Mouse (Mus musculus) retina, adult 2 months (tissue): ENCODE results near the gene Zdhhc12.
"Not testable (repeated sequence)": the region's sequence is repeated elsewhere in the genome, so short reads cannot be mapped to it uniquely, and the experiment has no call there.

Experiments
- DNase-seq: peaks from one replicate; pipeline ENCODE4 v3.0.0-alpha.2; 2012; ENCODE audit warnings: low read depth, low spot score

Zdhhc12 gene

DNA sequence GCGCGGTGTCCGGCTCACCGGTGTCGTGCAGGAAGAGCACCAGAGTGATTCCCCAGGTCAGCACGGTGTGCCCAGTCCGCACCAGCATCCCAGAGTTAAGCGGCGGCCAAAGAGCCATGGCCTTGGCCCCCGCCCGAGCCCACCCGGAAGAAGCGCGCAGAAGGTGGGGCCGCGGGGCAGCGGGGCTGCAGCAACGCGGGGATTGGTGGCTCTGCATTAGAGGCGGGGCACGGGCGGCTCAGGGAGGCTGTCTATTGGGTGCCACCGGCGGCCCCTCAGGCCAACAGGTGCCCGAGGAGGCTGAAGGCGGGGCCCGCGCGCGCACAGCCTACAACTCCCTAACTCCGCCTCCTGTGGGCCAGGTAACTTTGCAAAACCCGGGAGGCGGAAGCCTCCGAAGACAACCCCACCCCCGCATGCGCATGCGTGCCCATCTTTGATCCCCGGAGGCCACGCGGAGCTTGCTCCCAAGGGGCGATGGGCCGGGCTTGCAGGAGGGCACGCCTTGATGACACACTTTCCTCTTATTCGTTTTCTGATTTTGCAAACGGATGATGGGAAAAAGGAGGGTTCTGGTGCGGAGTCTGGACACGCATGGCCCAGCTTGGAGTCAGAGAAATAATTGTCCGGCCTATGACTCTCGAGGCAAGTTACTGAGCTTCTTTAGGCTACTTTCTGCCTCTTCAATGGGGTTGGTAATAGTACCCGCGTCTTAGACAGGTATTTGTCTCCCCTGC lies at the start of gene Zdhhc12:
Gene Zdhhc12, minus strand, starts transcription at position 178 of the 737 bp plus-strand sequence.
- DNase-seq = peak; percentile 85

DNA sequence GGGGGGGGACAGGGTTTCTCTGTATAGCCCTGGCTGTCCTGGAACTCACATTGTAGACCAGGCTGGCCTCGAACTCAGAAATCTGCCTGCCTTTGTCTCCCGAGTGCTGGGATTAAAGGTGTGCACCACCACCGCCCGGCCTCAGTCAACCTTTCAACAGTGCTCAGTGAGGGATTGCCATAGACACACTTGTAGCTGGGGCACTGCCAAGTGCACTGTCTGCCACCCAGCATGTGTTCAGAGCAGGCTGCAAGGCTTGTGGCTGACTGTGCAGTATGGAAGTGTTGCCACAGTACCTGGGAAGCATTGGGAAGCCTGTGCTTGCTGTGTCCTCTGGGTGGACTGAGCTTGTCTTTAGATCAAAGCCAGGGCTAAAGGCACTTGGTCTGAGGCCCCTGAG lies 46.6 kb upstream of the Zdhhc12 start:
- DNase-seq = not testable (repeated sequence)

DNA sequence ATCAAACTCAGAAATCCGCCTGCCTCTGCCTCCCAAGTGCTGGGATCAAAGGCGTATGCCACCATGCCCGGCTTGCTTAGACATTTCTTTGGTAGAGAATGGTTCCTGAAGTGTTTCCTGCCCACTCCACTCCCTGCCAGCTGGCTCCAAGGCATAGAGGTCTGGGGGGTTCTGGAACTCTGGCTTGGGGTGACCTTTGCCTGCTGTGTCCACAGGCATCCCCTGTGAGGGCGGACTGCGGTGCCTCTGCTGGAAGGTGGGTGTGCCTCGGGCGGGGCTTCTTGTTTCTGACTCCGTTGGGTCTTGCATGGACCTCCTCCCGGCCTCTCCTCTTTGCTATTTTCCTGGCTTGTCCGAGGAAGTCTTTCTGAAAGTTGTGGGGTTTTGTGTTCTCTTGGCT lies 43.0 kb upstream of the Zdhhc12 start:
- DNase-seq = no peak

DNA sequence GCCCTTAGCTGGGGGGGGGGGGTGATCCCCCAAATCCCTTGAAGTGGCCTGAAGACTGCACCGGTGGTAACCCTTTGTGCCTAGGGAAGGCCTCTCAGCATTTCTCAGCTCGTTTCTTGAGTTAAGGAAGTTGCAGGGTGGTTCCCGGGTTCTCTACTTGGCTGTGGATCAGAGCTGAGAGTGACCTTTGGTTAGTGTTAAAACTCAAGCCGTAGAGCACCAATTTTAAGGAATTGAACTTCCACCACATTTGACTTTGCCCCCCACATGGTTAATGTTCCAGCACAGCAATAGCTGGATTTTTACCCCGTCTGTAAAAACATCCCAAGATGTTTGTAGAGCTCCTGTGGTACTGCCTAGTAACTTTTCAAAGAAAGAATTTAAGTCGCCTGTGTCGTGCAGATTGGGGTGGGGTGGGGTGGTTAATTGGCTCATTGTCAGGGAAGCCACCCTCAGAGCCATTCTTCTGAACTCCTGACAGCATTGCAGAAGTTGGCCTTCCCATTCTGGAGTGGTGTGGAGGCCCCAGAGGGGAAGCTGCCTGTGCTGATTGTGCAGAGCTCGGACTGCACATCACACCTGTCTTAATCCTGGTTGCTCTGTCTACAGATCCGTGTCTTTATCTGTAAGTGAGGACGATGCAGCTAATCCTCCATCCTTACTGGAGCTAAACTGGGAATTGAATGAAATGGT lies 41.6 kb upstream of the Zdhhc12 start:
- DNase-seq = no peak

DNA sequence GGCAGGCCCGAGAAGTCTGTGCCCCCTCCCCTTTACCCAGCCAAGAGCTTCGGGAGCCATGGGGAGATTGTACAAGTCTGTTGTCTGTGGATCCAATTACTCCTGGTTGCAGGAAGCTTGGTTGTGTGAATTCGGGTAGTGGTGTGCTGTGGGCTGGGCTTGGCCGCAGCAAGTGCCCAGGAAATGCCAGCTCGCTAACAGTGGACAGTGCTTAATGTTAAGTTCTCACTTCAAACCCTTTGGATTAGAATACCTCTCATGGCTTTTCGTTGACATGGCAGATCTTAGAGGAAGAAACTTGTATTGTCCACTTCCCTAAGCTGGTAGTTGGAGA lies 40.9 kb upstream of the Zdhhc12 start:
- DNase-seq = no peak

DNA sequence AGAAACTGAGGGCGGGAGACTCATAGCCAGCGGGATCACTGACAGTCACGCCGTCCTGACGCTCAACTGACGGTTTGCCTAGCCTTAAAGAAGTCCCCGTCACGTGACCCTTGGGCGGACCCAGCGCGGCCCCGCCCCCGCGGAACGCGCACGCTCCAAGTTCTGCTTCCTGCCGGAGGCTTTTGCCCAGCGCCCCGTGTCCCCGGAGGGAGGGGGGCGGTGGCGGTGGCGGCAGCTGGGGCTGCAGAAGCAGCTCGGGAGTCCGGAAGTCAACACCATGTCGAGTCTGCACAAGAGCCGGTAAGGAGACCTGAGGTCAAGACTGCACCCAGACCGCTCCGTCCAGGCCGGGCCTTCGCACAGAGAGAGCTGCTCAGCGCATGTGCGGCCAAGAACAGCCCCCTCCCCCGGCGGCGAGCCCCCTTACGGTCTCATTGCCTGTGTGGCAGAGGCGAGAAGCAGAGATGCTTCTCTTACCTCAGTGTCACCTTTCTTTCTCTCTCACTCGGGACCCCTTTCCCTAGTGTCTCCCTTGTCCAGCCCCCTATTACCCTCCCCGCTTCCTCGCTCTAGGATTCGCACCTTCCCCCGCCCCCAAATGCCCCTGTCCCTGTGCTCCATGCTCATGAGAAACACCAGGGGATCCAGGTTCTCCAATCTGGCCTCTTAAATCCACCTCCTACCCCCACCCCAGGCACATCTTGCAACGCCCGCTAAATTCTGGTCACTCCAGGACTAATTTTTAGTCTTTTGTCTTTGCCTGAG lies 40.3 kb upstream of the Zdhhc12 start, which contains the start of gene Tbc1d13:
Gene Tbc1d13, plus strand, starts transcription at position 134 of the 765 bp plus-strand sequence.
- DNase-seq = peak; percentile 88

DNA sequence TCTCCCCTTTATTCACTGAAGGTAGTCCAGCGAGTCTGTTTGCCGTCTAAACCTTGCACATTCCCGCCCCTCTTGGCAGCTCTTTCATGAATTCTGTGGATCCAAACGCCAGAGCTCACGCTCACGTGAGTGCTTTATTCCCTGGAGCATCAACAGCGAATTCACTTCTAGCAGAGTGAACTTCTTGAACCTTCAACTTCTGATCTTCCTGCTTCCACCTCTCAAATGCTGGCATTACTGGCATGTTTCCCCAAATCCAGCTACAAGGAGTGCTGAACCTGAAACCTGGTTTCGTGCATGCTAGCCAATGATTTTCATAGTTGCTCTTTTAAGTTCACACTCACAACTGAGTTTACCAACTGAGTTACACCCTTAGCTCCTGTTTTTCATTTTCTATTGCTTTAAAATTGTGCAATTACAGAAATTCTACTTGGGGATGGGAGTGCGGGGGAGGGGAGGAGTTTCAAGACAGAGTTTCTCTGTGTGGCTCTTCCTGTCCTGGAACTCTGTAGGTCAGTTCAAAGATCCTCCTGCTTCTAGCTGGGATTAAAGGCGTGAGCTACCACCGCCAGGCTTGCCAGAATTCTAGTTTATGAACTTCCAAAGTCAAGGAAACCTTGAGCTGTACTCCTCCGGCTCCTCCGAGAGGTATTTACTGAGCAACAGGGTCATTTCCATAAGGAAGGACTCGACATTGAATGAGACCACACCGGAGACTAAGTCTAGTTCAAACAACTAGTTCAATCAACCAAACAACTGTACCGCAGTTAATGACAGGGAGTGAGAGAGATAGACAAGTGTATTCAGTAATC lies 39.6 kb upstream of the Zdhhc12 start:
- no peak for DNase-seq

DNA sequence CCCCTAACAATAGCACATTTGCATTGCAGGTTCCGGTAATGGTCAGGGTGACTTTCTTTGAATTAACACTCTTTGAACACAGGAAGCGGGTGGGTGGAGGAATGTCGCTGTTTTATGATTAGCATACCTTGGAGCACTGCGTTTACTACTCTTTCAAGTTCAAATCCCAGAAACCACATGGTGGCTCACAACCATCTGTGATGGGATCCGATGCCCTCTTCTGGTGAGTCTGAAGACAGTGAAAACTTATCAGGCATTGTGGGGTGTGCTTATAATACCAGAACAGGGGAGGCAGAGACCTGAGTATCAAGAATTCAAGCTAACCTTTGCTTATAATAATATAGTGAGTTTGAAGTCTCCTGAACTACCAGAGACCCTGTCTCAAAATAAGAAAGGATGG lies 37.8 kb upstream of the Zdhhc12 start:
- DNase-seq = not testable (repeated sequence)

DNA sequence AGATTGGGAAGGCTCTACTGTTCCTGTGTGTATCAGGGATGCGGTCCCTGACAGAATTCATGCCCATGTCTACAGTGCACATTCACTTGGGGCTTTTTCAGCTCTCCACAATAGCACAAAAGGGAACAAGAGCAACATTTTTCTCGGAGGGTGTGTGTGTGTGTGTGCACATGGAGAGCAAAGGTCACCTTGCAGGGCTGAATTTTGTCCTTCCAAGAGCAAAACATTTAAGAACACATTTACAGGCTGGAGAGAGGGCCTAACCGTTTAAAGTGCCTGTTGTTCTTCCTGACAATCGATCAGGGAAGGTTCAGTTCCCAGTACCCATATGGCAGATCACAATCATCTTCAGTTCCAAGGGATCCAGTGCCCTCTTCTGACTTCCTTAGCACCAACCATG lies 36.7 kb upstream of the Zdhhc12 start:
- no peak for DNase-seq

DNA sequence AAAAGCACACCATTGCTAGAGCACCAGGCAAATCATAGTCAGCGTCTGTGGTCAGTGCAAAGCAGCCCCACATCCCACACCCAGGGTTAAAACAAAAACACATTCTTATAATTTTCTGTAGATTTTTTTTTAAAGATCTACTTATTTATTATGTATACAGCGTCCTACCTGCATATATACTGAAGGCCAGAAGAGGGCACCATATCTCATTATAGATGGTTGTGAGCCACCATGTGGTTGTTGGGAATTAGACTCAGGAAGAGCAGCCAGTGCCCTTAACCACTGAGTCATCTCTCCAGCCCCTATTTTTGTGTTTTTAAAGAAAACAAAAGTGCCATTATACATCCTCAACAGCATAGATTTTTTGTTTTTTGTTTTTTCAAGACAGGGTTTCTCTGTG lies 35.3 kb upstream of the Zdhhc12 start:
- DNase-seq = no peak

DNA sequence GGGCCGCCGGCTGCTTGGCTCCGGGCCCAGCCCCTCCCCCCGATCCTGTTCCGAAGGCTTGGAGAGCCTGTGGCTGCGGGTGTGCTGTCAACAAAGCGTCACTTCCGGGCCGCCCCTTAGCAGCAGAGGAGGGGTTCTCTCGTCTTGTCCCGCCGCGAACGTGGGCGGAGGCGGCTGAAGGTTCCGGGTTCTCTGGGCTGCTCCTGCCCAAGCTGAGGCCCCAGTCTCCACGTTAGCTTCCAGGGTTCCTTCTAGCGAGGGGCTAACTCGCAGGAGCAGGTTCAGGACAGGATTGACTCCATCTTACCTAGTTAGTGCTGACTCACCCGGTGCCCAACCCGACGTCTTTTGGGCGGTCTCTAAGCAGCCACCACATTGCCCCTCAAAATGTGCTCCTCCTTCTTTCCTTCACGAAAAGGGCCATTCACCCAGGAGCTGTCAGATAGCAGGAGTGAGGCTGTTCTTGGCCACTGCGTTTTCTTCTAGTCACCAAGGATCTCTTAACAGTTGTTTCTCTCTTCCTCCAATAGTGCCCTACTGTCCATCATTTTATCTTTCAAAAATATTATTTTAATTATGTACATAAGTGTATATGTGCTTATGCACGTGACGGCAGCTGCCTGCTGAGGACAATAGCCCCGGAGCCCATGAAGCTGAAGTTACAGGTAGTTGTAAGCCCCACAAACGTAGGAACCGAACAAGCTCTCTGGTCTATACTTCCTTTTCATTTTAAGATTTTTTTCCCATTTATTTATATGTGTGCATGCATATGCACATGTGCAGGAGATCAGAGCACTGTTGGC lies 31.2 kb upstream of the Zdhhc12 start, which contains the start of gene Zer1:
Gene Zer1, minus strand, starts transcription at position 114 of the 803 bp plus-strand sequence.
- peak; percentile 85 for DNase-seq

DNA sequence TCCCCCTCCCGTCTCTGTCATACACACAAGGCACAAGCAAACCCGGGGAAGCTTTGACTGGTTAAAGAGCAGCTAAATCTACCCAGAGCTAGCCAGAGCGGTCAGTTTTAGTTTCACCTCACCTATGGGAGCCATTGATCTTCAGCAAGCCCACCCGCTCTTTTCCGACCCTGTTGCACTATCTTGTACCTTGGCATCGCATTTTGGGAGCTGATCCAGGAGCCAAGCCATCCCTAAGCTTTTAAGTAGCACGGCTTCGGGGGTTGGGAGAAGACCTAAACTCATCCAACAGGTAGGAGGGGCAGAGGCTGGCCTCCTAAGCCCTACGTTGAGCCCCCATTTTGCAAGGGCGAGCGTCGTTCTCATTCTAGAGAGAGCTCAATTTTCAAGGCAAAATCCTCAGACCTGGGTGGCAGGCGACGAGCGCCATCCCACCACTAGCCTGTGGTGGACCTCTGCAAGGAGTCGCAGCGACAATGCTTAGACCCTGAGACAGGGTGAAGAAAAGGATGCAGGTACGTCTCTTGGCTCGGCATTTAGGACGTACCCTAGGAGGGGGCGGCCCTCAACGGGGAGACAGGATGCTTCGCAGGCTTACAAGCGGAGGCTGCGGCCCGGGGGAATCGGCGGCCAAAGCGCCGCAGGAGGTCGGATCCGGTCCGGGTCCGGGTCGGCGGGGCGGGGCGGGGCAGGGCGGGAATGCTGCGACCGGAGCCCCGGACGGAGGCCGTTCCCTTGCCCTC lies 30.5 kb upstream of the Zdhhc12 start:
- DNase-seq = no peak

DNA sequence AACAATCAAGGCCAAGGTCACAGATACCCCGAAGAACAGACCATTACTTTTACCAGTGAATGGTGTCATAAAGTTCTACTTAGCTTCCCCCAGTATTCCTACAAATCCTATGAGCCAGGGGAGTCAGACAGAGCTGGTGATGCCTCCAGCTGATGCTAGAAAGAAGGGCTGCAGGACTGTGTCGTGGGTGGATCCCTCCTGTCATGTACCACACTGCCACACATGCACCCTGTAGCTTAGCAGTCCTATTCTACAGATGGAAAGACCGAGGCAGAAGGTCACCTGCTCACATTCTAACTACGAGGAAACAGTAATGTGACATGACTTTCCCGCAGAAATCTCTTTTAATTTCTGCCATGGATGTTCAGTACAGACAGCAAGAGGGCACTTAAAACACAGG lies 29.3 kb upstream of the Zdhhc12 start:
- no peak for DNase-seq

DNA sequence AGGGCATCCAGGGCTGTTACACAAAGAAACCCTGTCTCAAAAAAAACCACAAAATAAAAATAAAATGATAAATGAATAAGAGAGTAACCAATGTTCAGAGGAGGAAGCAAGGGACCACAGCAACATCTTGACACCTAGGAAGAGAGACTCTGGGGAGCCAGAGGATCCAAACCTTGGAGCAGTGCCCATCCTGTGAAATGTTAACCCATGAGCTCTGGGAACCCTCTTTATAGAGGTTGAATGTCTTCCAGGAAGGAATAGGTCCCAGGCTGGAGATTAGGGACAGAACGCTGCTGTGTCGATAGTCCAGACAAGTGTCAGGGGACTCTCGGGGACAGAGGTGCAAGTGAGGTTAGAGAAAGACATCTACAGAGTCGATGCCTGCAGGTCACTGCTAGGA lies 26.8 kb upstream of the Zdhhc12 start:
- no peak for DNase-seq

DNA sequence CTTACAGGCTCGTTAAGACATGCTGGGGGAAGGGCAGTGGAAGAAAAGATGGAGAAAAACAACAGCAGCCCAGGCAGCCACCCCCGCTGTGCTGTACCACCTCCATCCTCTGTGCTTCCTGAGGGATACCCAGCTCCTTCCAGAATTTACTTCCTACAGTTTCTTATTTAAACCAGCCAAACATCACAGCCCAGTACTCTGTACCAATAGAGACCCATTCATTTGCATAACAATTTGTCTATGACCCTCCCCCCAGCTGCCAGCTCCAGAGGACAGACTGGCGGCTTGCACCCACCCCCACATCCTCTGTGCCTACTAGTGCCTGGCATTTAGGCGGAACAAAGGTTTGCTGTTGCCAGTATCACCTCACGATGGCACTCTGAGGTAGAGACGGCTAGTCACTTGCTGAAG lies 26.2 kb upstream of the Zdhhc12 start:
- no peak for DNase-seq

DNA sequence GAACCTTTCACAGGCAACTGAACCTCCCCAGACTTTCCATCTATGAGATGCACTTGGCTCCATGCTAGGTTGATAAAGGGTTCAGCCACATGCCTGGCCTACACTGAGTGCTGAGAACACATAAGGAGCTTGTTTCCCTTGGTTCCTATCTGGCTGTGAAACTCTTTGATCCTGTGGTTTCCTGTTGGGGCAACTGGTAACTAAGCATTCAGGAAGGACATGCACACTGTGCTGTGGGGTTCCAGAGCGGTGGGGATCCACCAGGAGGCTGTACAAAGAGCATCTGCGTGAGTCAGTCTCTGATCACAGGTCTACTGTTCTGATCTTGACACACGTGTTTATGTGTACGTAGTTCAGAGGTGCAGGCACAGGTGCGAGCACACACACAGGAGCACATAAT lies 19.1 kb upstream of the Zdhhc12 start:
- no peak for DNase-seq

DNA sequence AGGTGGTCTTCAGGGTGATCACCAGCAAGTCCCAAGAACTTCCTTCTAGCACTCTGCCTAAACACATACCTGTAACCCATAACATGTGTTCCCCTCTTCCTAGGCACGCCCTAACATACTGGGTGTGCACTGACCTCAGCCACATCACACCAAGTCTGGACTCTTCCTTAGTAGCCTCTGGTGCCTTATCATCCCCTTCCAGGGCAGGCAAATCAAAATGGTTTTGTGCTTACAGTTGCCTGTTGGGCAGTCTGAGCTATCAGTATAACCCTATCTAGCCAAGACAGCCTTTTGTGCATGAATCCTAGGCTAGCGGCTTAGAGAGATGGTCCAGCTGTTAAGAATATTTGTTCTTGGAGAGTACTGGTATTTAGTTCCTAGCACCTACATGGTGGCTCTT lies 18.1 kb upstream of the Zdhhc12 start:
- no peak for DNase-seq

DNA sequence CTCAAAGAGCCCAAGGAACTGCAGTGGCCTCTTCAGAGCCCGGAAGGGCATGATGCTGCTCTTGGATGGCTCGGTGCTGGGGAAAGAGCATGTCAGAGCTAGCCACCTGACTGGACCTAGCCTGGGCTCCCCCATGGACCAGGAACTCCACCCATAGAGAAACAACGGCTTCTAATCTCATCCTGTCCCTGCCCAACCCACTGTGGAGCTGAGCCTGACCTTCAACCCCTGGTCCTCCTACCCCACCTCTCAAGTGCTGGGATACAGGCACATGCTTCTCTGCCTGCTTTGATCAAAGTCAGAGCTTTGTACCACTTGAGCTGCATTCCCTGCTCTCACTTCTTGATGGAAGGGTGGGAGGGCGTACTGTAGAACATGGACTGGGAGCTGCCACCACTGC lies 14.8 kb upstream of the Zdhhc12 start:
- no peak for DNase-seq

DNA sequence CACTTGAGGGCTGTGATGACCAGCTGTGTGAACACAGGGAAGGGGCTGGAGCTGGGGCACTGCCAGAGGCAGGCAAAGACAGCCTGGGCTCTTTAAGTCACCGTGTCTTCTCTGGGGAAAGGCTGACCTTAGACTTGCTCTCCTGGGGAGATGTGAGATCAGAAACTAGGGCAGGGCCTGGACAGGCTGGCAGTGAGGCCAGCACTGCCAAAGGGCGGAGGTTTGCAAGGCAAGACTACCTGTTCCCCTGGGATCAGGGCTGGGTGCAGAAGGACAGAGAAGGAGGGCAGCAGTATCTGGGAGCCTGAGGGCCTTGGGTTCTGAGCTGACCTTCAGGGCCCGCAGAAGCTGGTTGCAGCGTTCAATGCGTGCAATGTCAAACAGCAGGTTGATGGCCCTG lies 14.2 kb upstream of the Zdhhc12 start:
- no peak for DNase-seq

DNA sequence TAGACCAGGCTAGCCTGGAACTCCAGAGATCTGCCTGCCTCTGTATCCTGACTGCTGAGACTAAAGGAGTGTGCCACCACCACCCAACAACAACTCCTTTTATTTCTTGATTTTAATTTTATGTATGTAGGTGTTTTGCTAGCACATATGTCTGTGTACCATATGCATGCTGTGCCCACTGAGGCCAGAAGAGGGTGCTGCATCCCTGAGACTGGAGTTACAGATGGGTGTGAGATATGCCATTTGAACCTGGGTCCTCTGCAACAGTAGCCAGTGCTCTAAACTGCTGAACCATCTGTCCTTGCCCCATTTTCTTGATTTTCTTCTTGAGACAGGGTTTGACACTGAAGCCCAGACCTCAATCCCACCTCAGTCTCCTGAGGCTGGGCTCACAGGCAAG lies 12.9 kb upstream of the Zdhhc12 start:
- no peak for DNase-seq
